Mouse (Mus musculus) liver, postnatal 0 days (tissue): ENCODE measurements around the gene Icmt. TPM values are rescaled to one million over a fixed set of nuclear protein-coding genes. Genes with fewer than 3 reads are reported as not detected.
A peak's percentile ranks its signal among the peaks of the same experiment; 100 is the strongest.

ENCODE experiments used
- ATAC-seq: fragments of 200-750 bp; cut with Nextera tagmentation; 2 replicates; pipeline ENCODE4 v1.8.0; 2017; ENCODE audit warnings: mild to moderate bottlenecking, moderate library complexity
- DNase-seq: peaks from one replicate; pipeline ENCODE4 v3.0.0-alpha.2; 2016
- H3K27ac ChIP-seq: fragments of 300-500 bp; sonication (generic); 2 replicates; pipeline ENCODE4 v1.5.1; 2014; ENCODE audit warnings: antibody characterized with exemption, moderate library complexity, mild to moderate bottlenecking, low read depth
- H3K27me3 ChIP-seq: fragments of 300-500 bp; sonication (generic); 2 replicates; pipeline ENCODE4 v1.6.1; 2014; ENCODE audit warnings: low read length, control low read depth, mixed read lengths; ENCODE audit not compliant: insufficient read depth
- H3K36me3 ChIP-seq: fragments of 300-500 bp; sonication (generic); replicated peaks from 2 replicates; pipeline ENCODE4 v1.6.1; 2014; ENCODE audit warnings: mild to moderate bottlenecking, control low read depth, low read length, moderate library complexity, mixed read lengths; ENCODE audit not compliant: insufficient read depth
- H3K4me1 ChIP-seq: fragments of 300-500 bp; sonication (generic); 2 replicates; pipeline ENCODE4 v1.6.1; 2014; ENCODE audit warnings: antibody characterized with exemption, mild to moderate bottlenecking, control low read depth; ENCODE audit not compliant: insufficient read depth
- H3K4me2 ChIP-seq: fragments of 300-500 bp; sonication (generic); 2 replicates; pipeline ENCODE4 v1.6.1; 2014; ENCODE audit warnings: low read depth, mild to moderate bottlenecking, low read length, moderate library complexity, mixed read lengths
- H3K4me3 ChIP-seq: fragments of 300-500 bp; sonication (generic); 2 replicates; pipeline ENCODE4 v1.5.1; 2014; ENCODE audit warnings: low read depth, low read length
- H3K9ac ChIP-seq: fragments of 300-500 bp; sonication (generic); replicated peaks from 2 replicates; pipeline ENCODE4 v1.6.1; 2014; ENCODE audit warnings: mild to moderate bottlenecking, moderate library complexity
- H3K9me3 ChIP-seq: fragments of 300-500 bp; sonication (generic); 2 replicates; pipeline ENCODE4 v1.6.1; 2016; ENCODE audit warnings: mild to moderate bottlenecking, control low read depth, low read length, mixed read lengths
- CTCF ChIP-seq: sonication (generic); IDR thresholded peaks from 2 replicates; pipeline ENCODE4 v1.5.1; 2016; ENCODE audit warnings: antibody characterized with exemption, low read depth
- EP300 ChIP-seq: IDR thresholded peaks from 2 replicates; pipeline ENCODE4 v1.6.1; 2016; ENCODE audit warnings: antibody characterized with exemption, low read depth, mild to moderate bottlenecking
- WGBS: fragments of 180-500 bp; shearing (Covaris S2); extraction: QIAGEN DNeasy Blood & Tissue Kit; methylation state at CpG from one replicate; pipeline ENCODE4 v1.1.7; 2014; ENCODE audit not compliant: insufficient replicate concordance; 5-methylcytosine and 5-hydroxymethylcytosine counted together
- polyA plus RNA-seq: library from polyadenylated mRNA; unstranded; fragments of >200 nt; fragmentation: Nextera tagmentation; extraction: Ambion mirVana; gene quantifications from 2 replicates; pipeline ENCODE4 v1.2.1, GENCODE M21; 2015

The Icmt gene
- polyA plus RNA-seq, 1 experiment from 2014 or later, result 6.9 TPM

DNA sequence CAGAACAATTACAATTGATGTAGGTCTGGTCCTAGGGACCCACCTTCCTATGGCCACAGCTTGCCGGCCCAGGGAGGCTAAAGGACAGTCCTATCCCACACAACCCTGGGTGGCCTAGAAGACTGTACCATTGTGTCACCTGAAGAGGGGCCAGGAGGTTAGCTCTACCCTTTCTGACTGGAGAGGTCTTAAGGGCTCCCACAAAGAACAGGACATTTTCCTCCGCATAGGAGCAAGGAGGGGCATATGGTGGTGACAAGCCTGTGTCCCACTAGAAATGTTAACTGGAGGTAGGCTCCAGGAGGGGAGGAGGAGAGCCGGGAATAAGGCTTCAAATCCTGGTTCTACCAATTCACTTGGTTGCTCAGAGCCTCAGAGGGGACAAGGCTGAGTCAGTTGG, 23.8 kb upstream of the Icmt start:
- peaks cover 31% of the 10 kb centered on the region for H3K27me3 ChIP-seq

GRCm38 (mm10) chr4:152273621-152274236, 23.3 kb upstream of the Icmt start, which contains the start of gene Gpr153:
Gene Gpr153, plus strand, starts transcription at chr4:152274232.
- ATAC-seq, result 0 out of 2 replicates have a peak, but pooled peaks have one; percentile 19
- 0 out of 2 replicates have a peak within 1 kb of the TSS, but pooled peaks have one; percentile 16 for H3K27ac ChIP-seq
- peaks cover 9% of the 10 kb centered on the region for H3K4me1 ChIP-seq
- peak within 1 kb of the TSS; percentile 40 for H3K4me3 ChIP-seq
- H3K9me3 ChIP-seq, result no peaks in the 10 kb centered on the region
- 3% methylated on average over 29 of the region's 48 CpGs for WGBS
- H3K36me3 ChIP-seq, result no peaks in the 10 kb centered on the region
- peak within 1 kb of the TSS; percentile 7; the same call in 1 of the 2 replicates for H3K9ac ChIP-seq
- H3K27me3 ChIP-seq, result peaks cover 31% of the 10 kb centered on the region
- DNase-seq, result no peak
- peak within 1 kb of the TSS; percentile 70 for H3K4me2 ChIP-seq
- TF ChIP-seq EP300, result no peak
- TF ChIP-seq CTCF, result no peak

More for the DNA sequence above, 23.8 kb upstream of the Icmt start:
- Histone ChIP-seq H3K9me3 (no peaks in the 10 kb centered on the region), H3K9ac (no peak overlapping the region), H3K36me3 (no peaks in the 10 kb centered on the region), H3K27ac (no peak overlapping the region), H3K4me1 (peaks cover 9% of the 10 kb centered on the region), H3K4me3 (no peak overlapping the region), H3K4me2 (no peak overlapping the region)
- TF ChIP-seq CTCF (no peak), EP300 (no peak)
- ATAC-seq (no peak), DNase-seq (no peak)
- WGBS, result 44% methylated on average over 3 of the region's 3 CpGs

- H3K36me3 ChIP-seq, result no peaks in the 10 kb centered on the region
- ATAC-seq, result peak; percentile 43; the same call in 1 of the 2 replicates
- H3K9me3 ChIP-seq, result no peaks in the 10 kb centered on the region
- H3K9ac ChIP-seq, result peak overlapping the region; percentile 7; the same call in 1 of the 2 replicates
- no peak for DNase-seq
- H3K4me2 ChIP-seq, result peak overlapping the region; percentile 70
- TF ChIP-seq EP300 (no peak), CTCF (no peak)
- H3K27ac ChIP-seq, result no peak overlapping the region
- H3K4me3 ChIP-seq, result peak overlapping the region; percentile 40
- WGBS, result 6% methylated on average over 20 of the region's 20 CpGs
- H3K4me1 ChIP-seq, result peaks cover 9% of the 10 kb centered on the region
- peaks cover 31% of the 10 kb centered on the region for H3K27me3 ChIP-seq
Observed at GRCm38 (mm10) chr4:152274681-152275131, 22.3 kb upstream of the Icmt start.

GRCm38 (mm10) chr4:152276389-152277347, 20.4 kb upstream of the Icmt start:
- WGBS, result 50% methylated on average over 10 of the region's 10 CpGs
- peaks cover 39% of the 10 kb centered on the region for H3K27me3 ChIP-seq
- no peak for ATAC-seq
- no peak overlapping the region for H3K27ac ChIP-seq
- no peak overlapping the region for H3K4me2 ChIP-seq
- no peaks in the 10 kb centered on the region for H3K36me3 ChIP-seq
- H3K9ac ChIP-seq, result no peak overlapping the region
- H3K9me3 ChIP-seq, result no peaks in the 10 kb centered on the region
- TF ChIP-seq CTCF (peak; percentile 69), EP300 (no peak)
- peaks cover 9% of the 10 kb centered on the region for H3K4me1 ChIP-seq
- no peak overlapping the region for H3K4me3 ChIP-seq
- no peak for DNase-seq

- Histone ChIP-seq H3K27ac (no peak overlapping the region), H3K9ac (no peak overlapping the region), H3K9me3 (no peaks in the 10 kb centered on the region), H3K4me3 (no peak overlapping the region), H3K36me3 (no peaks in the 10 kb centered on the region), H3K4me1 (peaks cover 12% of the 10 kb centered on the region), H3K4me2 (no peak overlapping the region), H3K27me3 (peaks cover 51% of the 10 kb centered on the region)
- TF ChIP-seq CTCF (peak; percentile 24), EP300 (no peak)
- DNase-seq (no peak), ATAC-seq (no peak)
- WGBS, result 62% methylated on average over 2 of the region's 2 CpGs
Observed at GRCm38 (mm10) chr4:152277916-152278315, 19.1 kb upstream of the Icmt start.

DNA sequence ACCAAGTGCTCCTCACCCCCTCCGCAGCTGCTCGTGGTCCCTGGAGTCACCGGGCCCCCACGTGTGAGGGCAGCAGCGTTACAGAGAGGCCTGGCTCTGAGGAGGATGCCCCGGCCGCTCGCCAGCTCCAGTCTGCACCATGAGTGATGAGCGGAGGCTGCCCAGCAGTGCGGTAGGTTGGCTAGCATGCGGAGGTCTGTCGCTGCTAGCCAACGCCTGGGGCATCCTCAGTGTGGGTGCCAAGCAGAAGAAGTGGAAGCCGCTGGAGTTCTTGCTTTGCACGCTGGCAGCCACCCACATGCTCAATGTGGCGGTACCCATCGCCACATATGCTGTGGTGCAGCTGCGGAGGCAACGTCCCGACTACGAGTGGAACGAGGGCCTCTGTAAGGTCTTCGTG, 18.0 kb upstream of the Icmt start:
- H3K9me3 ChIP-seq, result no peaks in the 10 kb centered on the region
- H3K27me3 ChIP-seq, result peaks cover 51% of the 10 kb centered on the region
- peaks cover 11% of the 10 kb centered on the region for H3K4me1 ChIP-seq
- H3K4me2 ChIP-seq, result no peak overlapping the region
- WGBS, result 85% methylated on average over 23 of the region's 23 CpGs
- no peaks in the 10 kb centered on the region for H3K36me3 ChIP-seq
- no peak overlapping the region for H3K9ac ChIP-seq
- no peak overlapping the region for H3K4me3 ChIP-seq
- no peak for DNase-seq
- H3K27ac ChIP-seq, result no peak overlapping the region
- no peak for TF ChIP-seq CTCF
- no peak for TF ChIP-seq EP300
- no peak for ATAC-seq
